Mouse (Mus musculus) brain, embryonic 14.5 days (tissue): ENCODE data around the gene Fras1.

Source experiments
- CTCF ChIP-seq: fragments of 200-500 bp; IDR thresholded peaks from 2 replicates; pipeline ENCODE4 v1.5.1; 2012; ENCODE audit warnings: inconsistent platforms, mild to moderate bottlenecking, moderate library complexity, borderline replicate concordance; ENCODE audit not compliant: insufficient read depth, insufficient read length; ENCODE audit errors: extremely low read depth
- POLR2A ChIP-seq: fragments of 200-500 bp; IDR thresholded peaks from 2 replicates; pipeline ENCODE4 v1.6.1; 2012; ENCODE audit warnings: mild to moderate bottlenecking, inconsistent platforms, borderline replicate concordance; ENCODE audit not compliant: poor library complexity, insufficient read depth, insufficient read length, severe bottlenecking; ENCODE audit errors: extremely low read depth

DNA sequence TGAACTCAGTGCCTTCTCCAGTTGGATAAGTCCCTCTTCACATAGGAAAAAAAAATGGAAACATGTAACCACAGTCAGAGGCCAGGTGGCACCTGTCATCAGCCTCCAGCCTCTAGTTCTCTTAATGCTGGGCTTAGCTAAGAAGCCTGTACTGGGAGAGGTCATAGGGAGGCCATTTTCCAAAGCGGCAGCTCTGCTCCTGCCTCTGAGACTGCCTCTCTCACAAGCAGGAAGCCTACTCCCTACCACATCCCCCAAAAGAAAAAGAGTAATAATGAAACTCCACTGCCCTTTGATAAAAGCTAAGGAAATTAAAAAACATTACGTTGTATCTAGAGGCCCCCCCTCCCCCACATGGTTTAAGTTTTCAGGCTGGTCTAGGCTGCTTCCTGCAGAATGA, 309.0 kb downstream of the Fras1 start:
- TF ChIP-seq CTCF (no peak), POLR2A (no peak)
